Mouse (Mus musculus): ENCODE measurements around the gene Fuom. TPM values are rescaled to one million over a fixed set of nuclear protein-coding genes. Genes with fewer than 3 reads are reported as not detected.

The Fuom gene
- total RNA-seq, 2 experiments from 2014 or later = 90.7 to 93.7 TPM

GRCm38 (mm10) chr7:140111943-140112342 lies 9.7 kb upstream of the Fuom start:
- DNase-seq = no peak
- intact Hi-C loops (cut with DNase I) = no loop called here

- DNase-seq = no peak
- intact Hi-C loops (cut with DNase I) = no loop called here
Measured at GRCm38 (mm10) chr7:140104009-140104408, 1.8 kb upstream of the Fuom start.

DNA sequence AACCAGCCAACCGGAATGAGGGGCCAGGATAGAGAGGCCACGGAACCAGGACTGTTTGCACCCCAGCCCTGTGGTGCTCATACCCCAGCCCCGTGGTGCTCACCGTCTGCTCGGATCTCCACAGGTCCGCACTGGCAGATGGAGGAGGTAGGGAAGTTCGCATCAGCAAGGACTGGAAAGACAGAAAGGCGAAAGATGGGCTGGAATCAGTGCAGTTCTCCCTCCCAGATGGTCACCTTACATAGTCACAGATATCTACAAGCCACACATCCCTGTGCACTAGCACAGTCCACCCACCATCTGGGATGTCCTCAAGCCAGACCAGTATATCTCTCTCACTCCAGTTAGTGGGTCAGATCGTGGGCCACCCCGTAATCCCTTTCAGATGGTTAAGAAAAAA lies 743 bp downstream of the Fuom start:
- intact Hi-C loops (cut with DNase I) = no loop called here
- DNase-seq = peak in 1 of 2 experiments; percentile 24

DNA sequence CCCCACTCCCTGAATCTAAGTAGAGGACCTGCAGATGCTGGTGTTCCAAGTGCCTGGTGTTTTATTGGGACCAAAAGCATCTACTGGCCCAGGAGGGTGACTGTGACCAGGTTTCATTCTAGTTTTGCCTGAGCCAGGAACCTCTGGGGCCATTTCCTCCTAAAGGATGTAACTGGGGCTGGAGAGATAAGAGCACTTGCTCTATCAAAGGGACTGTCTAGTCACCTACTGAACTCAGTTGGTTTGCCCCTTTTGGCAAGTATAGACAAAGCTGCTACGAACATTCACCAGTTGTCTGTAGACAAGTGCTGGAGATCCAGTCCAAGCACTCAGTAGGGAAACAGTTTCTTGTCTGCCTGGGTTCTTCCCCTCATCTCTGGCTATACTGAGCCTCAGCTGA lies 3.8 kb downstream of the Fuom start:
- intact Hi-C loops (cut with DNase I) = no loop called here
- DNase-seq = no peak

GRCm38 (mm10) chr7:140096055-140096454 lies 6.2 kb downstream of the Fuom start:
- intact Hi-C loops (cut with DNase I) = no loop called here

GRCm38 (mm10) chr7:140095556-140095955 lies 6.7 kb downstream of the Fuom start:
- intact Hi-C loops (cut with DNase I) = no loop called here
- DNase-seq = no peak

More at GRCm38 (mm10) chr7:140096055-140096454, 6.2 kb downstream of the Fuom start:
- DNase-seq = no peak

GRCm38 (mm10) chr7:140094954-140095353 lies 7.3 kb downstream of the Fuom start:
- no peak for DNase-seq
- intact Hi-C loops (cut with DNase I) = no loop called here

DNA sequence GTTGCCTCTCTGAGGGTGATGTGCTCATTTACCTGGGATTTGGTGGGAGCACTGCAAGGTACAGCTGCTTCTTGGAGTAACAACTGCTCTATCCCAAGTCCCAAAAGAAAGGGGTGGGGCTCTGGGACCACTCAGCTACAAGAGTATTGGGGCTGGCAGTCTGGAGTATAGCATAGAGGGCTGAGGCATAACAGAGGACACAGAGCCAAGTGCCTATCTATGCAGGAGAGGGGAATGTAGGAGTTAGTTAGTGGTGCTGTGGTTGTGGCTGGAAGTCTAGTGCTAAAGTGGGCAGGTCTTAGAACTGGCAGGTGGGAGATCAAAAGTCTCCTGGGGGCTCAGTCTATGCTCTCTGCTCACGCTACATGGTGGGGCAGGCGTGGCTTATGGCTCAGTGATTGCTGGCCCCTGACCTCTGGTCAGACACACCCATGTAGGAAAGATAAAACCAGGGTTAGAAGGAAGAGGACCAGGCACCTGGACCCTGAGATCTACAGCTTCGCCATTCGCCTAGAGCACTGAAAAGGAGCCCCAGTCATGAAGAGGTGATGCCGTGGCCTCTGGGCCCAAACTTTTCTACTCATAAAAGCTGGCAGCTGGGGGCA lies 9.2 kb downstream of the Fuom start, which contains the start of gene Prap1:
Gene Prap1, plus strand, starts transcription at position 472 of the 605 bp plus-strand sequence.
- intact Hi-C loops (cut with DNase I) = no loop called here
- DNase-seq = no peak

GRCm38 (mm10) chr7:140090601-140091000 lies 11.6 kb downstream of the Fuom start:
- no peak for DNase-seq
- intact Hi-C loops (cut with DNase I) = no loop called here

GRCm38 (mm10) chr7:140082242-140082678 lies 20.0 kb downstream of the Fuom start, which contains the start of gene Caly:
TSS of gene Caly (minus strand) at chr7:140082548.
- intact Hi-C loops (cut with DNase I) = no loop called here
- DNase-seq = peak in 1 of 2 experiments; percentile 40

GRCm38 (mm10) chr7:140081408-140082241 lies 20.6 kb downstream of the Fuom start:
- intact Hi-C loops (cut with DNase I) = no loop called here
- no peak for DNase-seq

DNA sequence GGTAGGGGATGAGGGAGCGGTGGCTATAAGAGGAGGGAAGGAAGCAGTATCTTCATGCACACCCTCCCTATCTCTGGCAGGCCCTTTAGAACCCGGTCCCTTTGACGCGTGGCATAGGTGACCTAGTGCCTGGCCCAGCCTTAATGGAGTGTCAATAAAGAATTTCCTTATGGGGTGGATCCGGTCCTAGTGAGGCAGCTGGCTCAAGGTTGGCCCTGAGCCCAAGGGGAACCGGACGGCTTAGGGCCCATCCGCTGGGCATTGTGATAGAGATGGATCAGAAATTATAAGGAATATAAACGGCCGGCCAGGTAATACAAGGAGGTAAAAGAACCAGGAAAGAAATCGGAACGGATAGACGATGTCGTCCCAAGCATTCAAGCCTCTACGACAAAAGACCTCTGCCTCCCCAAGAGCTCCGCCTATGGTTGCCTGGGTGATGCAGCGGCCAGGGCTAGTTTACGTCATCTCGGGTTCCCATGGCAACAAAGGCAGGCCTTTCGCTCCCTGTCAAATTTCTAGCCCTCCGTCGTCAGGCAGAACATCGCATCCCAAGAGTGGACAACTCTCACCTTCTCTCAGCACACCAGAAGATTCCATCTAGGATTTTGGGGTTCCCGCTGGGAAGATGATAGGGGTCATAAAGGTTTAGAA lies 21.6 kb downstream of the Fuom start:
- DNase-seq = peak; percentile 71 to 77
- intact Hi-C loops (cut with DNase I) = no loop called here

GRCm38 (mm10) chr7:140078711-140079110 lies 23.5 kb downstream of the Fuom start:
- intact Hi-C loops (cut with DNase I) = loop anchor here (1.0 to 5.0 kb wide), 3 partner anchors 63 to 824 kb away; no protein-coding TSS in a partner anchor
- peak; percentile 59 to 76 for DNase-seq

- intact Hi-C loops (cut with DNase I) = loop anchor here (1.0 to 5.0 kb wide), 3 partner anchors 64 to 825 kb away; no protein-coding TSS in a partner anchor
Measured at GRCm38 (mm10) chr7:140077698-140078097, 24.5 kb downstream of the Fuom start.

DNA sequence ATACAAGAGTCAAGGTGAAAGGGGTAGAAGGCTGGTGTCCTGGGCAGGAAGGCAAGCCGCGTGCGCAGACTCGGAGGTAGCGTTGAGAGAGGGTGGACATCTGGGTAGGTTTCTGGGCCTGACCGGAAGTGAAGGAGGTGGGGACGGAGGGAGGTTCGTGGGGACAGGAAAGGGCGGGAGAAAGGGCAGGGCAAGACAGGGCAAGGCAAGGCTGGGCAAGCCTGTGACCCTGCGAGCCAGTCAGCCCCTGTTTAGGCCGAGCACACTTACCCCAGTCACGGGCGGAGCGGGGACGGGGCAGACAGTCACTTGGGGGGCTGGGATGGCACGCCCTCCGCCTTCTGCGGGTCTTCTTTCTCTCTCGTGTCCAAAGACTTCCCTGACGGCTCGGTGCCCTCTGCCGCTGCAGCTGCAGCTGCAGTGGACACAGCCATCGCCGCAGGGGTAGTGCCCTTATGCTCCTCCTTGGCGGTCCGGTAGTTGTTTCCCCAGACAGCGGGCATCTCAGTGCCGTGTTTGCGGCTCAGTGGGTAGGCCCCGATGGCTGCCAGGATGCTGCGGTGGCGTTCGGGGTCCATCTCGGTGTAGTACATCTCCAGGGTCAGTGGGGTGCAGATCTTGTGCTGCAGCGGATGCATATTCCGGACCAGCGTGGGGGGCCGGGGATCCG lies 32.1 kb downstream of the Fuom start:
- DNase-seq = peak in 1 of 2 experiments; percentile 17
- intact Hi-C loops (cut with DNase I) = no loop called here

More at GRCm38 (mm10) chr7:140077698-140078097, 24.5 kb downstream of the Fuom start:
- no peak for DNase-seq

- no peak for DNase-seq
- intact Hi-C loops (cut with DNase I) = no loop called here
Measured at GRCm38 (mm10) chr7:140067397-140067796, 34.8 kb downstream of the Fuom start.

DNA sequence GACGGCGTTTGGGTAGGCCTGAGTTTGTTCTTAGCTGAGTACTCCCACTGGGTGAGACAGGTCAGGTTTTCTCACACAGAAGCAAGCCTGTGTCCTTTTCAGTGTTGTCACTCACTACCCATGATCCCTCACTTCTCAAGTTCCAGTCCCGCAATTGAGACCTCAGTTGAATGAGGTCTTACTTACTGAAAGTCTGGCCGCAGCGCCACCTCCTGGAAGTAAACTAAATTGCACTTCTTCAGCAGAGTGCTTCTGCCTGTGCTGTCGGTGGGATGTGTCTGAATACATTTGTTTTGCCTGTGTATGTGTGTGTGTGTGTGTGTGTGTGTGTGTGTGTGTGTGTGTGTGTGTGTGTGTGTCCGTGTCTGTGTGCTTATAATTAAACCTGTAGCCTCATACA lies 39.1 kb downstream of the Fuom start:
- DNase-seq = peak; percentile 56 to 77
- intact Hi-C loops (cut with DNase I) = loop anchor here (1.0 to 5.0 kb wide), 3 partner anchors 94 to 416 kb away; no protein-coding TSS in a partner anchor

- intact Hi-C loops (cut with DNase I) = loop anchor here (5.0 kb wide), 2 partner anchors 155 to 415 kb away; no protein-coding TSS in a partner anchor
- peak in 1 of 2 experiments; percentile 34 for DNase-seq
Measured at GRCm38 (mm10) chr7:140062307-140062706, 39.9 kb downstream of the Fuom start.

DNA sequence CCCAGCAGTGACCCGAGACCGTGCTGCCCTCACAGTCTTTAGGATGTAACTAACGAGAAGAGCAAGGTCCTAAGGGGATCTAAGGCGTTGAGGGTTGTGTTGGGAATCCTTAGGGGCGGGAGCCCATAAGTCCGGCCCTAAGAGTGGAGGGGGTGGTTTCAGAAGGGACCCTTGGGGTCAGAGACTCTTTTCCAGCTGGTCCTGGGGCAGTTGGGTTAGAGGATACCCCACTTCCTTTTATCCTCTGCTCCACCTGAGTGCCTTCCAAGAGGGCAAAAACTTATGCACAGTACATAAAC lies 40.5 kb downstream of the Fuom start:
- intact Hi-C loops (cut with DNase I) = loop anchor here (5.0 kb wide), 2 partner anchors 154 to 414 kb away; no protein-coding TSS in a partner anchor
- no peak for DNase-seq
